Mouse (Mus musculus) lung, postnatal 14 days (tissue): ENCODE data around the gene Creb3l1.

Experiments used
- DNase-seq: peaks from one replicate; pipeline ENCODE4 v3.0.0; 2021

Gene Creb3l1

GRCm38 (mm10) chr2:91939303-91939935, 84.9 kb downstream of the Creb3l1 start:
- DNase-seq: no peak

DNA sequence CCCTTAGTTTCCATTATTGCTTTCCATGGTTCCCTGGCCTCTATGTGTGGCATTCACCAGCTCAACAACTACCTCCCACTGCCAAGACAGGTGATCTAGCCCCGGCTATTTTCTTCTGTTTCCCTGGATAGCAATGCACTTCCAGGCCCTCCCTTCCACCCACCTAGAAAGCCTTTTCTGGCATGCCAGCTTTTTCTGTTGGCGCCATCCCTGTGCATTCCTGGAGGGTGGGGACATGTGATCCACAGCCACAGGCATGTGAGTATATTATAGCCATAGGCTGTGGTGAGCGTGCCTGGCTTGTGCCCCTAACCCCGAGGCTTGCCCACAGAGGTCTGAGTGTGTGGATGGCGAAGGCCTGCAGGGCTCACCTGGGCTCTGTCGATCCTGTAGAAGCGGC, 88.1 kb downstream of the Creb3l1 start:
- no peak for DNase-seq

GRCm38 (mm10) chr2:91934826-91935525, 89.3 kb downstream of the Creb3l1 start:
- no peak for DNase-seq

- no peak for DNase-seq
Measured at GRCm38 (mm10) chr2:91934016-91934415, 90.3 kb downstream of the Creb3l1 start.

- no peak for DNase-seq
Measured at GRCm38 (mm10) chr2:91933471-91933870, 90.8 kb downstream of the Creb3l1 start.

GRCm38 (mm10) chr2:91932737-91933350, 91.5 kb downstream of the Creb3l1 start:
- no peak for DNase-seq
